Mouse (Mus musculus) macrophage (primary cell): ENCODE results near the gene Flot1. TPM values are rescaled to one million over a fixed set of nuclear protein-coding genes. Genes with fewer than 3 reads are reported as not detected.

Experiments
- H3K27ac ChIP-seq: fragments of 350-480 bp; formaldehyde crosslinking; 2 replicates; pipeline ENCODE4 v1.9.0; 2021
- H3K36me3 ChIP-seq: fragments of 350-480 bp; formaldehyde crosslinking; 2 replicates; pipeline ENCODE4 v1.9.0; 2021; ENCODE audit errors: inconsistent target
- H3K4me3 ChIP-seq: fragments of 350-480 bp; formaldehyde crosslinking; 2 replicates; pipeline ENCODE4 v1.9.0; 2021; ENCODE audit errors: inconsistent target
- H3K79me2 ChIP-seq: fragments of 350-480 bp; formaldehyde crosslinking; 2 replicates; pipeline ENCODE4 v1.9.0; 2021; ENCODE audit errors: inconsistent target
- WGBS: methylation state at CpG from one replicate; pipeline ENCODE4 v1.1.7; 2026; ENCODE audit warnings: inconsistent platforms; ENCODE audit not compliant: missing documents; 5-methylcytosine and 5-hydroxymethylcytosine counted together
- polyA plus RNA-seq: library from polyadenylated mRNA; stranded (reverse); fragments of 250-400 nt; gene quantifications from 3 replicates; pipeline ENCODE4 v1.2.4, GENCODE M21; 2018; ENCODE audit warnings: inconsistent platforms

Flot1 gene
- polyA plus RNA-seq, 1 experiment from 2014 or later = 56.1 TPM

DNA sequence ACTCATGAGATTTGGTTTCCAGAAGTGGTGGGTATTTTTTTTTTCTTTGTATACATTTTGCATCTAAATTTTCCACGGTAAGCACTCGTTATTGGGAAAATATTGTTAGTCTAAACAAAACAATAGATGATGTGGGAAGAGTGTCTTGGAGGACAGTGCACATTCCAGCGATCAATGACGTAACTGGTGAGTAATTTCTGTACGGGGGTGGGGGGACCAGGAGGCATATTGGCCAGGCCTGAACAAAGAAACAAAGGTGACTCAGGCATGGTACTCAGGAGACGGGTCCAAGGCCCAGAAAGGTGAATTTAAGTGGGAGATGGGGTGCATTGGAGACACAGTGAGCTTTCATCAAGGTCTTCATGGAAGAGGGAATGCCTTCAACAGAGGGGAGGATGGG, 27.4 kb upstream of the Flot1 start:
- no peak overlapping the region for H3K27ac ChIP-seq
- WGBS = 97% methylated on average over 6 of the region's 6 CpGs
- no peak overlapping the region for H3K4me3 ChIP-seq
- H3K79me2 ChIP-seq = no peaks in the 10 kb centered on the region
- H3K36me3 ChIP-seq = no peaks in the 10 kb centered on the region

DNA sequence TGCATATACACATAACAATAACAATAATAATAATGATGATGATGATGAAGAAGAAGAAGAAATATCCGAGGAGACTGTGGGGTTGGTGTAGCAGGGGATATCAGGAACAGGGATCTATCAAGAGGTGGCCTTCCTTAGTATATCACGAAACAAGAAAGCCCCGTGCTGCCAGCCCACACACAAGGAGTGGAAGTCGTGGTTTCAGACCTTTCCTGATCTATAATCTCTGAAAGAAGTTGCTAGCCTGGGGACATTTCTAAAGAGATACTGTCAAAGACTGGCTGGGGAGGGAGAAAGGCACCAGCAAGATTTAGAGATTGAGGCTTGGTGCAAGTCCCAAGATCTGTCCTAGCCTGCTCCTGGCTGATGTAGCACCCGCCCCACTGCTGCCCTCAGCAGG, 26.2 kb upstream of the Flot1 start:
- no peak overlapping the region for H3K27ac ChIP-seq

GRCm38 (mm10) chr17:35800905-35801304, 22.1 kb upstream of the Flot1 start:
- 97% methylated on average over 2 of the region's 2 CpGs for WGBS
- Histone ChIP-seq H3K4me3 (no peak overlapping the region), H3K79me2 (no peaks in the 10 kb centered on the region), H3K27ac (no peak overlapping the region), H3K36me3 (no peaks in the 10 kb centered on the region)

More for the DNA sequence above, 26.2 kb upstream of the Flot1 start:
- H3K4me3 ChIP-seq = no peak overlapping the region
- no peaks in the 10 kb centered on the region for H3K79me2 ChIP-seq
- WGBS = 56% methylated on average over 5 of the region's 5 CpGs
- no peaks in the 10 kb centered on the region for H3K36me3 ChIP-seq

DNA sequence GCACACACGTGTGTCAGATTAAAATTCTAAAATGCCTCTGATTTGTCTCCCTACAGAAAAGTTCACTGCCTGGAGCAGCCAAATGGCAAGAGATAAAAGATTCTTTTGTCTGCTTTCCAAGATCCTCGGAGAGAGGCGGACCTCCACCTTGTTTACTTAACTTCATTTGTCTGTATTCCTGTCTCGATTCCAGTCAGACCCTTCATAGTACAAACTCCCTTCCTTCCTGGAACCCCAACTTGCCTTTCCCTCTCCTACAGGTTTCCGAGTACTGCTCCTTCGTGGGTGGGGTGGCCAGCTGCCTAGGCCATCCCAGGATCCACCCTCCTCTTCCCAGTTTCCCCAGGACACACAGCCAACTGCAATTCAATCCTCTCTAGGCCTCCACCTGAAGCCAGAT, 20.0 kb upstream of the Flot1 start:
- H3K36me3 ChIP-seq = no peaks in the 10 kb centered on the region
- WGBS = 89% methylated on average over 6 of the region's 6 CpGs
- no peak overlapping the region for H3K27ac ChIP-seq
- H3K4me3 ChIP-seq = no peak overlapping the region
- H3K79me2 ChIP-seq = no peaks in the 10 kb centered on the region

DNA sequence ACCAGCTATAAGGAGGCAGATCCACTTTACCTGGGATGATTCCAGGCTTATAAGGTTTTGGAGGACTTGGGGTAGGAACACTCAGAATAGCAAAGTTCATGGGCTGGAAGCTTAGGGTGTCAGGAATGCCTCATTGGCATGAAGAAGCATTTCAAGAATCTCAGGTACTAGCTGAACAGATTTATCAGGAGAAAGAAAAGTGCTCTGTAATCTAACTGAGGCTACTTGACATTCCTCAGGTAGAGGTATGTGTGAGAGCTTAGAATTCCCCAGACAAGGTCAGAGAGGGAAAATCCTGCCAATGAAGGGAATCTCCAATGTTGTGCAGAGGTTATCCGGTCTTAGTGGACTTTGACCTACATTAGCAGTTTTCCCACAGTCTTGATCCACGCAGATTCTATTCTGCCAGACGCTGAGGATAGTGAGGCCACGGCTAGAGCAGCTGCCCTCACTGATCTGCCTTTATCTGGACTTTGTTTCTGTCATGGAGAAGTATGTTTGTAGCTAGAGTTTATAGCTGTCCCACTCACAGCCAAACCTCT, 19.1 kb upstream of the Flot1 start:
- Histone ChIP-seq H3K4me3 (no peak overlapping the region), H3K79me2 (no peaks in the 10 kb centered on the region)
- 96% methylated on average over 4 of the region's 4 CpGs for WGBS

DNA sequence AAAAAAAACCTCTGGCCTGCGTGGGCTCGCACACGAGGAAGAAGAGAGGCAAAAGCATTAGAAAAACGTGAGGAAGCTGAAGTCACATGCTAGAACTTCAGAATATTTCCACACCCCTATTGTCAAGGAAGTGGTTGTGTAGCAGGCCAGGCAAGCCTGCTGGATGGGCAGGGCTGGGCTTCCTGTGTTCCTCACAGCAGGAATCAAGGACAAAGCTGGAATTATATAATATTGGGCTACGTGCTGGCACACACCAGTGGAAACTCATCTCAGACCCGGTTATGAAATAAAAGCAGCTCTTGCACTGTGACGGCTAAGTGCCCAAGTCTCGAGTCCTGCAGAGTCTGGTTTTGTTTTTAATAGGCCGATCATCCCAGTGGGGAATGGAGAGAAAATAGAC, 15.0 kb upstream of the Flot1 start:
- H3K27ac ChIP-seq = peak overlapping the region; percentile 25; the same call in 1 of the 2 replicates
- WGBS = 37% methylated on average over 9 of the region's 9 CpGs

More for the DNA sequence above, 19.1 kb upstream of the Flot1 start:
- H3K27ac ChIP-seq = no peak overlapping the region
- H3K36me3 ChIP-seq = no peaks in the 10 kb centered on the region

GRCm38 (mm10) chr17:35809395-35809794, 13.6 kb upstream of the Flot1 start:
- H3K36me3 ChIP-seq = no peaks in the 10 kb centered on the region
- H3K79me2 ChIP-seq = no peaks in the 10 kb centered on the region
- no peak overlapping the region for H3K4me3 ChIP-seq
- 68% methylated on average over 11 of the region's 11 CpGs for WGBS
- H3K27ac ChIP-seq = no peak overlapping the region

More for the DNA sequence above, 15.0 kb upstream of the Flot1 start:
- Histone ChIP-seq H3K4me3 (no peak overlapping the region), H3K36me3 (no peaks in the 10 kb centered on the region), H3K79me2 (no peaks in the 10 kb centered on the region)

DNA sequence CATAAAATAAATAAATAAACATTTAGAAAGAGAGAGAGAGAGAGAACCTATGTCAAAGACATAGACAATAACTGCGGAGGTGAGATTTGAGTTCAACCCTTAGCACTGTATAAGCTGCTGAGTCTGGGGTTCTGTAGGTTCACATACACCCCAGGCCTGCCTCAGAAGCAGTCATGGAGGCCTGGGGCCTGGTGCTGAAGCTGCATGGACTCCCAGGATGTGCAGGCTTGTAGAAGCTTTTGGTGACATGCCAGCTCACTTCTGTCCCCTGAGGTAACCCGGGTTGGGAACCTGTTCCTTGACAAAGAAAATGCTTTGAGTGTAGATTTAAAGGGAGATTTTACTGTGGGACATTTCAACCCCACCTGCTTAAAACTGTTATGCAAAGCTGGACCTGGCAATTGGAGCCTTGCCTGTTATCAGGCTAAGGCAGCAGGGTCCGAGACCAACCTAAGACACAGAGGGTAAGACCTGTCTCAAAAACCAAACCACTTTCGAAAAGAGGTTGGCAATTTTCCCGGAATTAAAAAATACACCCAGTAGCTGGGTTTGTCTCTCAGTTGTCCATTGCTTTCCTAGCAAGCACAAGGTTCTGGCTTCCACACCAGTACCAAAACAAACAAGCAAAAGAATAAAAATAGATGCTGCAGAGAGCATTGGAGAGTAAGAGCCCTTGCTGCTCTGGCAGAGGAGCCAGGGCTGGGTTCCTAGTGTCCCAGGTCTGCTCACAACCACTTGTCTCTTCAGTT, 12.0 kb upstream of the Flot1 start:
- Histone ChIP-seq H3K79me2 (no peaks in the 10 kb centered on the region), H3K4me3 (no peak overlapping the region), H3K36me3 (no peaks in the 10 kb centered on the region), H3K27ac (no peak overlapping the region)
- WGBS = 54% methylated on average over 5 of the region's 5 CpGs

- 92% methylated on average over 5 of the region's 5 CpGs for WGBS
- Histone ChIP-seq H3K36me3 (no peaks in the 10 kb centered on the region), H3K4me3 (no peak overlapping the region), H3K79me2 (no peaks in the 10 kb centered on the region), H3K27ac (peak overlapping the region; percentile 86)
Observed at GRCm38 (mm10) chr17:35812307-35812706, 10.7 kb upstream of the Flot1 start.

- Histone ChIP-seq H3K4me3 (no peak overlapping the region), H3K36me3 (no peaks in the 10 kb centered on the region), H3K27ac (peak overlapping the region; percentile 86), H3K79me2 (no peaks in the 10 kb centered on the region)
- 58% methylated on average over 6 of the region's 6 CpGs for WGBS
Observed at GRCm38 (mm10) chr17:35812736-35813135, 10.3 kb upstream of the Flot1 start.

GRCm38 (mm10) chr17:35813245-35813647, 9.8 kb upstream of the Flot1 start:
- 7% methylated on average over 7 of the region's 7 CpGs for WGBS
- H3K27ac ChIP-seq = peak overlapping the region; percentile 86
- no peaks in the 10 kb centered on the region for H3K79me2 ChIP-seq
- no peaks in the 10 kb centered on the region for H3K36me3 ChIP-seq
- no peak overlapping the region for H3K4me3 ChIP-seq

DNA sequence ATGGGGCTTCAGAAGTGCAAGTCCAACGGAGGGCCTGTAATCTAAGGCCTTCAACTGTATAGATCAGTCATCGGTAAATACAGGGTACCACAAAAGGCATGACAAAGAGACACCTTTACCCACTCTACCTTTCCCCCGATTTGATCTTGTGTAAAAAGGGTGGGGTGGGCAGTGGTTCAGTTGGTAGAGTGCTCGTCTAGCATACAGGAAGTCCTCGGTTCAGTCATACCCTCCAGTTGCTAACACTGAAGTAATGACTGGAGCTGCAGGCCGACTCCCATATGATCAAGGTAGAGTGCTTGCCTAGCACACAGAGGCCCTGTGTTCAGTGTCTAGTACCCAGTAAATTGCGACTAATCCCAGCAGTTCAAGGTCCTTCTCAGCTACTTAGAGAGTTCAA, 9.4 kb upstream of the Flot1 start:
- Histone ChIP-seq H3K36me3 (no peaks in the 10 kb centered on the region), H3K27ac (peak overlapping the region; percentile 86), H3K4me3 (no peak overlapping the region), H3K79me2 (no peaks in the 10 kb centered on the region)
- WGBS = 21% methylated on average over 6 of the region's 7 CpGs

DNA sequence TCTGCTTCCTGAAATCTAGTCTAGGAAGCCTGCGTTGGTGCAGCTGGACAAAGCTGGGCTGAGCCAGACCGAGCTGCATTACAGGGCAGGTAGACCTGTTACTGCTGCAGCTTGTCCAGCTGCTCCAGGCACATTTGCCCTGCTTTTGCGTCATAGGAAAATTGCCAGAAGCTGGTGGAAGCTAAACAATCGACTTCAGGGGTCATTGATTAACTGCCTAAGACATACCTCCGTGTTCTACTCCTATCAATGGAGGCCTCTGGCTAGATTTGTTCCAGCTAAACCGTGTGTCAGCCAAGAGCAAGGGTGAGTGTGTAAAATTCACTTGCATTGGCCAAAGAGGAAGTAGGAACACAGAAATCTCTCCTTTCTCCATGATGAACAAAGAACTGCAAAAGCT, 8.4 kb upstream of the Flot1 start:
- WGBS = 44% methylated on average over 6 of the region's 6 CpGs
- Histone ChIP-seq H3K36me3 (no peaks in the 10 kb centered on the region), H3K79me2 (no peaks in the 10 kb centered on the region), H3K27ac (peak overlapping the region; percentile 86), H3K4me3 (no peak overlapping the region)

DNA sequence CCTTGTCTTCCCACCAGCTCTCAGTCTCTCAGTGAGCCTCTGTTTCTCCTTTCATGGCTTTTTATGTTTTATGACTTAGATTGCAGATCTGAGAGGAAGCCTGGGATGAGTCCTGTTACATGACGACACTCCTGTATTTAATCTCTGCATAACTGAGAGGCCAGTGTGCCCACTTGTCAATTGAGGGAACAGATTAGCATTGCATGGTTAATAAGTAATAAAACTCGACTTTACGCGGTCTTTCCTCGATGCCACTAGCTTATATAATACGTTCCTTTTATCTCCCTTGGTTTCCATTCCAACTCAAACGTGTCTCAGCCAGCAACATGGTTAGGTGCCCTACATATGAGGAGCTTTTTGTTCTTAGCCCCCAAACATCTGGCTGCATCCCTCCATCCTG, 7.2 kb upstream of the Flot1 start:
- H3K79me2 ChIP-seq = no peaks in the 10 kb centered on the region
- H3K27ac ChIP-seq = peak overlapping the region; percentile 86; the same call in 1 of the 2 replicates
- WGBS = 81% methylated on average over 7 of the region's 7 CpGs
- H3K36me3 ChIP-seq = no peaks in the 10 kb centered on the region
- no peak overlapping the region for H3K4me3 ChIP-seq

DNA sequence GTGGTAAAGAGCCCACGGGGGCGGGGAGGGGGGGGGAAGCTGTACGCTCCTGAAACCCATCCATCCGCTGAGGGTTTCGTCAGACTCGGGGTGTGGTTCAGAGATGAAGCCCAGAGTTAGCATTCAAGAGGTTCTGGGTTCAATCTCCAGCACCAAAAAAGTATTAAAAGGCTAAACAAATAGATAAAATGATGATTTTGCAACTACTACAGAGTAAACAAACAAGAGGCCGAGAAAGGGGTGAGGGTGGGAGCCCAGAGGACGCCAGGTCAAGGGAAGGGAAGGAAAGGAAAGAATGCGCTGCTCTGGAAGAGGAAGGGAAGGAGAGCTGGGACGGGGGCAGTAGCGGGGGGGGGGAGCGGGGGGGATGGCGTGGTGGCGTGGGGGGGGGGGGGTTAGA, 6.3 kb upstream of the Flot1 start:
- Histone ChIP-seq H3K79me2 (peaks cover 3% of the 10 kb centered on the region), H3K4me3 (no peak overlapping the region), H3K36me3 (no peaks in the 10 kb centered on the region), H3K27ac (no peak overlapping the region)
- WGBS = 75% methylated on average over 6 of the region's 14 CpGs
